Mouse (Mus musculus): ENCODE measurements around the gene Gsk3a.

The Gsk3a gene

DNA sequence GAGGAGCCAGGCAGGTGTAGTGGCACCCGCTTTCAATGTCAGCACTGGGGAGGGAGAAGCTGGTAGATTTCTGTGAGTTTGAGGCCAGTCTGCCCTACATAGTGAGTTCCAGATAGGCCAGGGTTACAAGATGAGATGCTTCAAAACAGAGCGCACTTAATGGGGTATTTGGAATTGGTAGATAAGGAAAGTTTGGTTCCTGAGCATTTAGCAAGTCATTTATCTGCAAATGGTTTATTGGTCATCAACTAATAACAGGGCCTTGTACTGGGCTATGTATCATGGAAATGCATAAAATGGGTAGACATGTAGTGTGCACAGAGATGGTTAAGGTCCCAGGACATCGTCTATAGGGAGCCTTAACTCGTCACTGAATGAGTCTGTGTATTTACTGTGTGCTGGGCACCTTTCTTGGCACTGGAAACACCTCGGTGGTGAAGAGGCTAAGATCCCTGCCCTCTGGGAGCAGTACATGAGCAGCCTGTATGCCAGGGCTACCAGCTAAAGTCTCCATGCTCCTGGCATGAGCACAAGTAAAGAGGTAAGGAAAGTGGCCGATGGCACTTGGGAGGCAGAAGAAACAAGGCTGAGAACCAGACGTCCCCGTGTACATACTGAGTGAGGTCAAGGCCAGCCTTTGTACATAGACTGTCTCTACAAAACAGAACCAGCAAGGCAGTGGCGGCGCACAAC is 15.2 kb downstream of the Gsk3a start:
- DNase-seq (ENCODE audit: low spot score in 2 of 2): no peak

DNA sequence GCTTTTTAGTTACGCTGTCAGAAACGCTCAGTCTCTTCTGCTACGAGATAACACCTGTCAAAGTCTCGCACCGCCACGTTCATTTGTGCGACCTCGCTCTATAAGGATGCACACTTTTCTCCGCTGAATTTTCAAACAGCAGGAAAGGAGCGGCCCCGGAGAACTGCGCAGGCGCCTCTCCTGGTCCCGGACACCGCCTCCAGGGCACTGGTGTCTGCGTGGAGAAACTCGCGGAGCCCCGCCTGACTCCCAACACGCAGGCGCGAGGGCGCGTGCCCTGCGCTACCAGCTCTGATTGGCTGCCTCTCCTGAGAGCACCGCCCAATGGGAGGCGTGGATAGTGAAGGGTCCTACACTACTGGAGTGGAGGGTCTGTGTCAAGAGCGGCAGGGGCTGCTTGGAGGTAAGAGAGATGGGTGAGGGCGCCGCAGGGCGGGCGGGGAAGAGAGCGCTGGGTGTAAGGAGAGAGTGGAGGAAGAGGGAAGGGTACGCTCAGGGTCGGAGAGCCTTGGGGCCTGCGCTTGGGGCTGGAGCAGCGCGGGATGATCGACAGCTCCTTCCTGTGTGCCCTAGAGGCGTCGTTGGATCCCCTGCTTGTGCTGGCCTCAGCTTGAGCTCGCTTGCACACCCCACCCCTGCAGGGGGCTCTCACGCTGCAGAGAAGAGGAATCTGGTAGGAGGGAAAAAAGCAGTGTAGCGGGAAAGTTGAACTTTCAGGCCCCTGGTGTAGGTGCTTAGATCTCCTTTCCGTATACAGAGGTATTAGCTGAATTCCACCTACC is 16.4 kb downstream of the Gsk3a start, which contains the start of gene Zfp526:
Gene Zfp526 (plus strand): TSS at position 324 of the 782 bp plus-strand sequence.
- DNase-seq (ENCODE audit: low spot score in 2 of 2): peak; percentile 97 to 99

DNA sequence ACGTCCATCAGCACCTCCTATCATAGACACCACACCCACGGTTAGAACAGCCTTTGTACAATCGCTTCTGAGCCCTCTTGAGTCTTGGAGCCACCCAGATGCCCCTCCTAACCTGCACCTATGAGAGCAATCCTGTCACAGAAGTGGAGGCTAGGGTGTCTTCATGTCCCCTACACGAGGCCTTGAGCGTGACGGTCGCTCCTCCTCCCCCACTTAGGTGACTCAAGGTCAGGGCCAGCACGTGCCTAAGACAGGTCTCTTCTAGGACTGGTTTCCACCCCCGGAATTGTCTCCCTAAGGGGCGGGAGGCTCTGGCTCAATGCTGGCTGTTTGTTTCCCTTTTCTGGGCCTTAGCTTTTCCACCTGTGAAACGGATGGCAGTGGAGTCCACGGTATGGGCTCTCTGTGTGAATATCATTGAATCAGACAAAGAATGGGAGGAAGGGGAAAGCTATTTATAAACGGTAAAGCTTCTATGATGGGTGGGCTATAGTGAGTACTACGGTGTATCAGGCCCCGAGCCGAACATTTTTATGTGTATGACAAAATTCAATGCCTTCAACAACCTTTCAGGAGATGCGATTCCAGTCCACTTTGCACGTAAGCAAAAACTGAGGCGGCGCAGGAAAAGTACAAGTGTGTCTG is 17.1 kb downstream of the Gsk3a start, which contains the start of gene Dedd2:
Gene Dedd2 (minus strand): TSS at position 159 of the 645 bp plus-strand sequence.
- DNase-seq (ENCODE audit: low spot score in 2 of 2): no peak

DNA sequence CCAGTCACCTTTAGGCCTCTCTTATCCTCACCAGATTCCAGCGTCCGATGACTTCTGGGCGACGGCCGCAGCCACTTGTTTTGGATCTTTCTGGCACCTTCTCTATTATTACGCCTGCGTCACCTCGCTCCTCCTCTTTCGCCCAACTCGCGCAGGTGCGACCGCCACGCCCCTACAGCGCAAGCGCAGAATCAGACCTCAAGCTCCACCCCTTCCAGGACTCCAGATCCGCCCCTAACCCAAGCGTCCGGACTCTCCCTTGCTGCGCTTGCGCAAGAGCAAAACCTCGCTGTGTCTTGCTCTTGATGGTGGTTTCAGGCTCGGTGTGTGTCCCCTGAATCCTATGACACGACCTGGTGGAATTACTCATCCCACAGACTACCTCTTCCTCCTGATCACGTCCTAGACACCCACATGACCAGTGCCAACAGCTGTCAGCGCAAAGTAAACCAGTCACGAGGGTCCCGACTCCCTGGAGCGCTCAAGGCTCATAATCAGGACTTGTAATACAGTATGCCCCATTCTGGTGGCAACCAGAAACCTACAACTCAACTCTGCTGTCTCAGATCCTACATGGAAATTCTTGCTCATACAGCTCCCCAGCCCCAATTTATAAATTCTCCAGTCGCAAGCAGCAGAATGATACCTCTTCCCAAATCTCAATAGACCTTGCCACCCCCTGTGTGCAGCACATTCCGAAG is 17.7 kb downstream of the Gsk3a start:
- DNase-seq (ENCODE audit: low spot score in 2 of 2): peak; percentile 96

DNA sequence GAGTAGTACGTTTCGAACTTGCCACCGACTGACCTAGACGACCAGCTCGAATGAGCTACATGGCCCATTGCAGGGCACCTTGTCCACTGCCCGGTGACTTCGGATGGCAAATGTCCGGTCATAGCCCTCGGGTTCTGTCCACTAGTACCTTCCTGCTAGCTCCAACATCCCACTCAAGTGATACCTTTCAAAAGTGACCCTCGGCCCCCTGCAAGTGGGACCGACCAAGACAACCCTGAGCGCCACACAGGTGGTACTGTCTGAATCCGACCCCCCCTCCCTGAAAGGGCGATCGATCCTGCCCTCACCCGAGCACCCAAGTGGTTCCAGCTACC is 18.3 kb downstream of the Gsk3a start:
- no peak for DNase-seq (ENCODE audit: low spot score in 2 of 2)

DNA sequence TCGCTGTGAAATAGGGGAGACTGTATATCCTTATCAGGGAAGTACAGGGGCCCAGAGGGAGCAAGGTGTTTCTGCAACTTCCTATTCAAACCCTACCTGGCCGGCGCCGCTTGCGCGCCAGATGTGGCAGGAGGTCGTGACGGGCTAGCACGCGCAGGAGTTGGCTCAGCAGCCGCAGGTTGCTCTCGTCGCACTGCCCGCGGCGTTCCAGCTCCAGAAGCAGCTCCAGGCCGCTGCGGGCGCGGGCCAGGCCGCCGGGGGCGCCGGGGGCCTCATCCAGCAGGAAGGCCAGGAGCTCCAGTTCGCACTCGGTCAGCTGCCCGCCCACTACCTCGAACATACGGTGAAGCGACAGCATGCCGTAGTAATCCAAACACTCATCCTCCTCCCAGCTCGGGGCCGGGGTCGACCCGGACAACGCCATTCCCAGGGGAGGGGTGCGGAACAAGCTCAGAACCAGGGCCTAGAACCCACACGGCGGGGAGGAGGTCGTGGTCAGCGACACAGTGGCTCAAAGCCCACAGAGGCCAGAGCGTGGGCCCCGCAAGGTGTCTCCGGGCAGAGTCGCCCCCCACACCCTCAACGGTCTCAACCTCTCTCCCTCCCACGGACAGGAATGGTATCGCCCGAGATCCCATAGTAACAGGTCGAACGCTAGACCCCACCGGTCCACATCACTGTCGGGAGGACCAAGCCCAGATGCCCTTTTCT is 18.8 kb downstream of the Gsk3a start:
- DNase-seq (ENCODE audit: low spot score in 2 of 2): peak; percentile 54 to 64

DNA sequence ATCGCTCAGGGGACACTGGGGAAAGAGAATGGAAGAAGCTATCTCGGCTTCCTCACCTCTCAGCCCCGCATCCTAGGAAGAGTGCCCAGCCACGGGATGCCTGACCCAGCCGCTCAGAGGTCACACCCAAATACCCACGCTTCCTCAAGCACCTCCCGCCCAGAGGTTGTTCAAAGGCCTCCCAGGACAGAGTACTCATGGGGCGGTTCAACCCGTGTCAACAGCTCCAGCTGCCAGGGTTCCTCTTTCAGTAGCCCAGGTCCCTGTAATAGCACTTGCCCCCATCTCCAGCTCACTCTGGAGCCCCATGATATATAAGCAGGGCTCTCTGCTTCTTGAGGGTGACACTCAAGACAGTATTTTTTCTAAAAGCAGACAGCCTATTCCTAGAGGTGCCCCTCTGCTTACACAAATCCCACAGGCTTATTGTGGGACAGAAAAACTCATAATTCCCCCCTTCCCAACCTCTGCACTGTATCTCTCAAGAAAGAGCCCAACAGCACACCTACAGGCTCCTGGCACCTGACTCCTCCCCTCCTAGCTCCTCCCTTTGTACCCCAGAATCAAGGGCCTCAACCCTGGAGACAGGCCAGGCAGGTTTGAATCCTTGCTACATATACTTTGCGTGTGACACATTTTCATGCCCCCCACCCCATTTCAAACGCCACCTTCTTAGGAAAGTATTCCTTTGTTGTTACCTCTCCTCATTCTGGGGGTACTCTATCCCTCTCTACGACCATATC is 19.8 kb downstream of the Gsk3a start:
- no peak for DNase-seq (ENCODE audit: low spot score in 2 of 2)

DNA sequence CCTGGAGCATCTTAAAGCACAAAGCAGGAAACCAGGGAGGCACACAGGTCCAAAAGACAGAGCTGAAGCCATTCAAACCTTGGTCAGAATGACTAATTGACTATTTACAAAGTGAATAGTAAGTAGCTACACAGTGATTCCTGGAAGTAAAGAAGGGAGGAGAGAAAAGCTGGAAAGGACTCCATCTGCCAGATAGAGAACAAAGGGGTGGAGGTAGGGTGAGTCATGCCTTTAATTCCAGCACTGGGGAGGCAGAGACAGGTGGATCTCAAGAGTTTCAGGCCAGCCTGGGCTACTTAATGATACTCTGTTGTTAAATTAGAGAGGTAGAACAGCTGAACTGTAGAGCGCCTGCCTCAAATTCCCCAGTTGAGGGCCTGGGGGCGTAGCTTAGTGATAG is 23.5 kb downstream of the Gsk3a start:
- DNase-seq (ENCODE audit: low spot score in 2 of 2): no peak

DNA sequence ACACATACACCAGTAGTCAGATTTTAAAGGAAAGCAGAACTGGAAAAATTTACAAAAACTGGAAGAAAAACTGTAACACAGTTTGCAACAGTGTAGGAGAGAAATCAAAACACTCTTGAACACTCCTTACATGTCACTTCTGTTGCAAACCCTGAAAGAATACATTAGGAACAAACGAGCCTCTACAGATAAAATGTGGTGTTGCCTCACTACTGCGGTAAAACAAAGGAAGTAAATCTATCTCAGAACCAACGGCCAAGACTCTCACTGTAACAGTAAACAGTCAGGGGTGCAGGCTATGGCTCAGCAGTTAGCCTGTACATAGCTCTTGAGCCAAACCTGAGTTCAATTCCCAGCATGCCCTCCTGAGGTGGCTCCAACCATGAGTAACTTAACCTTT is 24.6 kb downstream of the Gsk3a start:
- DNase-seq (ENCODE audit: low spot score in 2 of 2): no peak

DNA sequence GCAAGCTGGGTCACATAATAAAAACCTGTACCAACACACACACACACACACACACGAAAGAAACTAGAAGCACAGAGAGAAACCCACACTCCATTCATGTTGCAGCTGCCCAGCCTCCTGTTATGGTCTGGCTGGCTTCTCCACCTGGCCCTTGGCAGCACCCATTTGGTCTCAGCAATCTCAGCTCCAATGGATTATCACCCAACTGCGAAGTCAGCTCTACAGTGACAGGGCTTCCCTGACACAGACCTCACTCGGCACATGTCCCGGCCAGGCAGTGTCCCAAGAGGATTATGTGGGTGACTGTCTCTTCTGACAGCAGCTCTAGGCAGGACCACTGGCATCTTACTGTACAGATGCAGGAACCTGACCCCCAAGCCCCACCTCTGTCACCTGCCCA is 27.2 kb downstream of the Gsk3a start:
- no peak for DNase-seq (ENCODE audit: low spot score in 2 of 2)

DNA sequence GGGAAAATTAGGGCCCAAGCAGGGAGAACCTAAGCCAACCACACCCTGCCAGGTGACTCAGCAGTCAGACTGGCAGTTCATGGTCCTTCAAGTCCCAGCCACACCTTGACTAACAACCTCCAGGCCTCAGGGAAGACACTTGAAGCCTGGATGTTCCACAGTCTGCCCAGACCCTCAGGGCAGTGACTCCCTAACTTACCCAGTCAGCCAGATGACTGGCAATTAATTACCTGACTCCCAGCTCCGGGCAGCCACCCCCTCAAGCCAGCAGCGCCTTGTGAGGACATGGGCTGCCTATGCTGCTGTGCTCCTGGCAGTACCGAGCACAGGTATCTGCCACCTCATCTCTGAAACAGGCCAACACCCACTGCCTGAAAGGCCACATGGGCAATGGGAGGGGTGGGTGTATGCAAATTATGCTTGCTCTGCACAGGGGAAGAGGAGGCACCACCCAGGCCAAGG is 28.5 kb downstream of the Gsk3a start:
- no peak for DNase-seq (ENCODE audit: low spot score in 2 of 2)

DNA sequence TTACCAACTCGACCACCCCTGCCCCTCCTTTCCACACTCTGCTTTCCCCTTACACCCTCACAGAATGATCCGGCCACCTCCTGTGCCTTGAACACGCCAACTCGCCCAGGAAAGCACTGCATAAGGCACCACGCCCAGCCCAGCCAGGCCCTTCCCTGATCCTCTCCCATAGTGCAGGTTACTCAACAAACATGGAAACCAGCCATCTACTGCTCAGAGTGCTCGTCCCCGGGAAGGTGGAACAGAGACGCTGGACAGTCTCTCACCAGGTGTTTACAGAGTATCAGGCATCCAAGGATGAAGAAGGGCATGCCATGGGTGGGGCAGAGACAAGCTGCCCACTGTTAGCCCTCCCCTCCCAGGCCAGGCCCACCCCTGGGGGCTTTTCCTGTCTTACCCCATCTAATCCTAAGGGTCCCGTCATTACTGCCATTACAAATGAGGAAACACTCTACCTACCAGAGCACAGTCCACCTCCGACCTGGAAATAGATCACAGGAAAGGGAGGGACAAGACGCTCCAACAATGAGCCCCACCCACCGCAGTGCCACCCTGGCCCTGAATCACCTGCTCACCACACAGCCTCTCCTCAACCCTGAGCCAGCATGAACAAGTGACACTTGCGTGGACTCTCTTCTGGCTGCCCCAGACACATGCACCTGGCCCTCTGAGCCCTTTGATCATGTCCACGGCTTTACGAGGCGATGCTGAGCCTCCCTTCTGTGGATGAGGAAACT is 31.4 kb downstream of the Gsk3a start:
- DNase-seq (ENCODE audit: low spot score in 2 of 2): no peak

DNA sequence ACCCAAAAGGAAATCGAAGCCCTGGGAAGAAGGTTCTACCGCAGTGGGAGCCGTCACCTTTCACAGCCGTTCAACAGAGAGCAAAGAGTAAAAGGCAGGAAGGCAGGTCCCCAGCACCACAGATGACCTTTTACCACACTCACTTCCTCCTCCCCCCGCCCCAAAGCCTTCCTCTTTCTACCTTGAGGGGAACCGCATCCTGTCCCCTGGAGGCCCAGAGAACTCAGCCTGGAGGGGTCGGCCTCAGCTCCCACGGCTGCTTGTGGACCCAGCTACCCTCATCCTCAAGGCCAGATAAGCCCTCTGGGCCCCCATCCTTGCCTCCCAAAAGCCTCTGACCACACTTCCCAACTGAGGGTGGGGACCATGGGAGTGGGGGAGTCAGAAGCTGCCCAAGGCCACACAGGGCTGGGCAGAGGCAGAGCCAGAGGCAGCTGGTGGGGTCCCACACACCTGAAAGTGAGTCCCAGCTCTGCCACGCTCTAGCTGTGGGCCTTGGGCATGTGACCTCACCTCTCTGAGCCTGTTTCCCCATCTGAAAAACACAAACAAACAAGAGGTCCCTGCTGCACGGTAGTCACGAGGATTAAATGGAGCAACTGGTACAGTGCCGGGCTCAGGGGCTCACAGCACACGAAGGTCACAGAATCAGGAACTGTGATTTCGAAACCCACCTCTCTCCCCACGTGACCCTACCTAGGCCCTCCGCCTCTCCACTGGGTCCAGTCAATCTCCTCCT is 32.1 kb downstream of the Gsk3a start:
- peak; percentile 72 to 78 for DNase-seq (ENCODE audit: low spot score in 2 of 2)

DNA sequence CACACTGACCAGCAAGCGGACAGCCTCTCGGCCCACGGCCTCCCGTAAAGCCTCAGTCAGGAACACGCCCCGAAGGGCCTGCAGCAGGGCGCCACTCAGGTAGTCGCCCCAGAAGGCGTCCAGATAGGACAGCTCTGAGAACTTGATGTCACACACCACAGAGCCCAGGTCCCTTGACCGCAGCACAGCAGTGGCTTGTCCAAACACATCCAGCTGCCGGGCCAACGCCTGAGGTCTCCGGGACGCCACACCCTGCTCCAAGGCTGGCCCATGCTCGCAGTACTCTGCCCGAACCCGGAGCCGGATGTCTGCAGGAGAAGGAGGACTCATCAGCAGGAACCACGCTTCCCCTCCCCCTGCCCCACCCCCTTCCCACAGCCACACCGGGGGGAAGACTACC is 34.0 kb downstream of the Gsk3a start:
- no peak for DNase-seq (ENCODE audit: low spot score in 2 of 2)

DNA sequence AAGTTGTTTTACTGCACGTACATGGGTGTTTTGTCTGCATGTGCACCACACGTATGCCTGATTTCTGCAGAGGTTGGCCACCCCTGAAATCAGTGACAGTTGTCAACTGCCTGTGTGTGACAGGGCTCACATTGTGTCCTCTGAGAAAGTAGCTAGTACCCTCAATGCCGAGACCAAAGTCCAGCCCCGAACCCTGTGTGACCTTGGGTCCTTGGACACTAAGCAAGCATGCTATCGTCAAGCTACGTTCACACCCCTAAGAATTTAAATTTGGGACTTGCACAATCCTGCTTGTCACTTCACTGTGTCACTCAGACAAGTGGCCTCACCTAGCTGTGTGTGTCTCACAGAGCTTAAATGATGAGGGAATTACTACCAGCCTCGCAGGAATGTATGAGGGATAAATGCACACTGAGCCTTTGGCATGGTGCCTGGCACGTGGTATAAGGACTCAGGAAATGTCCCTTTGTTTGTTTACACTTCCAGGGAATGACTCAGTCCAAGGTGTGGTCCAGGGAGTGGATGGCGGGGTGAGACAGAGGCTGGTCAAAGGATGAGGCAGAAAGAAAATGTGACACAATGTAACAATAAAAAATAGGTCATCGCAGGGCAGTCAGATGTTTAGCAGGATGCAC is 40.1 kb downstream of the Gsk3a start:
- DNase-seq (ENCODE audit: low spot score in 2 of 2): no peak

DNA sequence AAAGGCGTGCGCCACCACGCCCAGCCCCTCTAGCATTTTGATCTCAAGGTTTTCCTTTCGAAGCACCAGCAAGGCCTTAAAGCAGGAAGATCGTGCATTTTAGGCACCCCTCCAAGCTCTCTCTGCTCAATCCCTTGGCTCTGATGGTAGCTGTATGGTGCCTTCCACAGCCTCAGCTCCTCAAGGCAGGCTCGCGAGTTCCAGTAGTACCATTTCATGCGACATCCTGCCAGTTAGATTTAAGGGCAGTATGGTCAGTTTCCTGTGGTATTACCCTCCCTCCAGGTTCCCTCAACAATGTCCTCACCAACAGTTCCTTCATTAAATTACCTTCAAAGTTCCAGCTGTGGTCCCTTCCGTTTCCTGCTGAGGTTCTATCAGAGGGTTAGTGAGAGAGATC is 41.5 kb downstream of the Gsk3a start:
- no peak for DNase-seq (ENCODE audit: low spot score in 2 of 2)

DNA sequence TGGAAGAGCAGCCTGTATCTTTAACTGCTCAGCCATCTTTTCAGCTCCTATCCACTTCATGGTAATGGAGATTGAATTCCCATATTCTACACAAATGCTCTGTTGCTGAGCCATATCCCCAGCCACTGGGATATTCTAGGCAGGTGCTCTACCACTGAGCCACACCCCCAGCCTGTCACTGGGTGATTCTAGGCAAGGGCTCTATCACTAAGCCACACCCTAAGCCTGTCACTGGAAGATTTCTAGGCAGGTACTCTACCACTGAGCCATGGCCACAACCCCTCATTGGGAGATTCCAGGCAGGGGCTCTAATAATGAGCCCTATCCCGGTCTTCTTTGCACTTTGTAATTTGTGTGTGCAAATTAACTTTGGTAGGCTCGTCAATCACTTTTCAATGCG is 42.5 kb downstream of the Gsk3a start:
- DNase-seq (ENCODE audit: low spot score in 2 of 2): no peak

DNA sequence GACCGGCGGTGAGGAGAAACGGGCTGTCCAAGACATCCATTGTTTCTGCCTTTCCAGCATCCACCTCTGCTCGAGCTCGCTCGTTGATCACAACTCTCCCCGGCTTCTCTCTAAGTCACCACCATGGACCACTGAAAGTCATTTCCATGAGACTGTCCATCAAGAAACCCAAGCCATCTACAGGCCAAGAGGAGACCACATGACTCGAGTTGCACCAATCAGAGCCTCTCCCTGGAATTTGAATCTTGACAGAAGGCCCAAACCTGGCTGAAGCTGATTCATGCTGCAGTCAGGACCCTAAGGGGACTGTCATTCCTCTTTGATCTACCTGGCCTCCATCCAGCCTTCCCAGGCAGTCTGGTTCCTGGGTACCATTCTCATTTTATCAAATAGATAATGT is 45.5 kb downstream of the Gsk3a start:
- no peak for DNase-seq (ENCODE audit: low spot score in 2 of 2)

DNA sequence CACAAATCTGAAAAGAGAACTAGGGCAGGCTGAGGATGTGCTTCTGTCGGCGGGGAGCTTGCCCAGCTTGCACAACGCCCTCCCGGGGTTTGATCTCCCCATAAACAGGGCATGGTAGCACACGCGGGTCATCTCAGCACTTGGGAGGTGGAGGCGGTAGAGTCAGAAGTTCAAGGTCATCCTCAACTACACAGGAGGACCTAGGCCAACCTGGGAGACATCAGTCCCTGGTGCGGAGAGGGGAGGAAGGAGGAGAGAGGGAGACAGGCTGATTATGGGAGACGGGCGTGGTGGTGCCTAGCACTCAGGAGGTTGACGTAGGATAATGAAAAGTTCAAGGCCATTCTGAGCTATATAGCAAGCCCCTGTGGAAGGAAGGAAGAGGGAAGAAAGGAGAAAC is 46.8 kb downstream of the Gsk3a start:
- DNase-seq (ENCODE audit: low spot score in 2 of 2): no peak

All from thymus, postnatal 10 days (tissue).